In genomic region chr3:116599705-116600104, GRCm38 (mm10) we compare ENCODE assay signal across 24 mouse cellular contexts.
"Had no signal": no experiment of that assay in that cellular context is flagged by ENCODE, and none has a peak within 500 bp of the region (broad histone marks: within the 10 kb centered on the region; RNA-seq: fewer than 3 reads in every experiment).

No protein-coding gene starts in this region.

- H3K9ac ChIP-seq: heart, embryonic 13.5 days; heart, embryonic 15.5 days; hindbrain, embryonic 13.5 days; hindbrain, embryonic 15.5 days; limb, embryonic 12.5 days; liver, embryonic 12.5 days had no signal

- H3K9me3 ChIP-seq: heart, embryonic 10.5 days; heart, embryonic 13.5 days; heart, embryonic 15.5 days; hindbrain, embryonic 13.5 days; hindbrain, embryonic 15.5 days; limb, embryonic 10.5 days; limb, embryonic 12.5 days; liver, embryonic 12.5 days had no signal

- H3K36me3 ChIP-seq: heart, embryonic 15.5 days; hindbrain, embryonic 13.5 days; hindbrain, embryonic 15.5 days had no signal

- ATAC-seq: forebrain, embryonic 16.5 days; inflammation-experienced regulatory T-cells, adult 6 months; liver, embryonic 12.5 days had no signal

- DNase-seq: gastrocnemius, adult 2 months; gastrocnemius, postnatal 10 days; gastrocnemius, postnatal 25 days; heart, adult 18-20 months; heart, postnatal 14 days; heart, postnatal 36 days; kidney, adult 11 months; kidney, adult 8-10 months; kidney, postnatal 10 days; kidney, postnatal 25 days; kidney, postnatal 4 days; liver had no signal

- H3K27me3 ChIP-seq: heart, embryonic 13.5 days; heart, embryonic 15.5 days; hindbrain, embryonic 13.5 days; hindbrain, embryonic 15.5 days; limb, embryonic 12.5 days; liver, embryonic 12.5 days had no signal

- H3K4me1 ChIP-seq: heart, embryonic 10.5 days had no signal

- H3K4me3 ChIP-seq: gastrocnemius, adult 2 months; heart, embryonic 10.5 days; heart, embryonic 13.5 days; heart, embryonic 15.5 days; hindbrain, embryonic 13.5 days; hindbrain, embryonic 15.5 days; layer of hippocampus, adult 2 months; left cerebral cortex, adult 2 months; limb, embryonic 10.5 days; limb, embryonic 12.5 days; liver, embryonic 12.5 days had no signal

- H3K4me2 ChIP-seq: heart, embryonic 13.5 days; heart, embryonic 15.5 days; hindbrain, embryonic 13.5 days; hindbrain, embryonic 15.5 days; limb, embryonic 12.5 days; liver, embryonic 12.5 days had no signal

- H3K27ac ChIP-seq: gastrocnemius, adult 2 months; heart, embryonic 10.5 days; heart, embryonic 13.5 days; heart, embryonic 15.5 days; hindbrain, embryonic 13.5 days; hindbrain, embryonic 15.5 days; layer of hippocampus, adult 2 months; left cerebral cortex, adult 2 months; limb, embryonic 10.5 days; limb, embryonic 12.5 days; liver, embryonic 12.5 days had no signal
